Mouse (Mus musculus): ENCODE data around the gene Cars. TPM values are rescaled to one million over a fixed set of nuclear protein-coding genes. Genes with fewer than 3 reads are reported as not detected.
"Not testable (repeated sequence)": the region's sequence is repeated elsewhere in the genome, so short reads cannot be mapped to it uniquely, and the experiment has no call there.

The Cars gene
- total RNA-seq, 2 experiments from 2014 or later, result 46.3 to 51.5 TPM

GRCm38 (mm10) chr7:143583956-143584355 lies 15.9 kb downstream of the Cars start:
- DNase-seq, result peak in 1 of 2 experiments; percentile 24

GRCm38 (mm10) chr7:143583025-143583424 lies 16.9 kb downstream of the Cars start:
- no peak for DNase-seq

GRCm38 (mm10) chr7:143575751-143576150 lies 24.1 kb downstream of the Cars start:
- no peak for DNase-seq

GRCm38 (mm10) chr7:143565648-143566039 lies 34.2 kb downstream of the Cars start:
- DNase-seq, result no peak

- DNase-seq, result no peak
Observed at GRCm38 (mm10) chr7:143565015-143565647, 34.8 kb downstream of the Cars start.

- DNase-seq, result no peak
Observed at GRCm38 (mm10) chr7:143563787-143564186, 36.1 kb downstream of the Cars start.

- DNase-seq, result no peak
Observed at GRCm38 (mm10) chr7:143557616-143558015, 42.3 kb downstream of the Cars start.

GRCm38 (mm10) chr7:143556964-143557610 lies 42.8 kb downstream of the Cars start:
- DNase-seq, result peak; percentile 26 to 41

GRCm38 (mm10) chr7:143549588-143550220 lies 50.2 kb downstream of the Cars start:
- no peak for DNase-seq

- peak; percentile 100 for DNase-seq
Observed at GRCm38 (mm10) chr7:143548976-143549457, 50.9 kb downstream of the Cars start, which contains the start of gene Nap1l4. TSS of gene Nap1l4 (minus strand) at chr7:143549106.

GRCm38 (mm10) chr7:143548231-143548961 lies 51.5 kb downstream of the Cars start:
- DNase-seq, result no peak

- DNase-seq, result no peak
Observed at GRCm38 (mm10) chr7:143546554-143546953, 53.3 kb downstream of the Cars start.

- DNase-seq, result no peak
Observed at GRCm38 (mm10) chr7:143544368-143544767, 55.5 kb downstream of the Cars start.

GRCm38 (mm10) chr7:143538671-143539070 lies 61.2 kb downstream of the Cars start:
- DNase-seq, result no peak

- DNase-seq, result not testable (repeated sequence)
Observed at GRCm38 (mm10) chr7:143538229-143538628, 61.7 kb downstream of the Cars start.

- DNase-seq, result no peak
Observed at GRCm38 (mm10) chr7:143536251-143536650, 63.6 kb downstream of the Cars start.

- DNase-seq, result no peak
Observed at GRCm38 (mm10) chr7:143533284-143533683, 66.6 kb downstream of the Cars start.

- DNase-seq, result no peak
Observed at GRCm38 (mm10) chr7:143532410-143532809, 67.5 kb downstream of the Cars start.

- DNase-seq, result no peak
Observed at GRCm38 (mm10) chr7:143519333-143519732, 80.6 kb downstream of the Cars start.

- DNase-seq, result no peak
Observed at GRCm38 (mm10) chr7:143514416-143514768, 85.5 kb downstream of the Cars start.

- DNase-seq, result no peak
Observed at GRCm38 (mm10) chr7:143513763-143514415, 86.0 kb downstream of the Cars start.

GRCm38 (mm10) chr7:143511335-143511712 lies 88.6 kb downstream of the Cars start:
- no peak for DNase-seq

Data from layer of hippocampus, postnatal 36 days (tissue).